Comparison of ENCODE assay signal across 26 mouse cellular contexts in the genomic region with DNA sequence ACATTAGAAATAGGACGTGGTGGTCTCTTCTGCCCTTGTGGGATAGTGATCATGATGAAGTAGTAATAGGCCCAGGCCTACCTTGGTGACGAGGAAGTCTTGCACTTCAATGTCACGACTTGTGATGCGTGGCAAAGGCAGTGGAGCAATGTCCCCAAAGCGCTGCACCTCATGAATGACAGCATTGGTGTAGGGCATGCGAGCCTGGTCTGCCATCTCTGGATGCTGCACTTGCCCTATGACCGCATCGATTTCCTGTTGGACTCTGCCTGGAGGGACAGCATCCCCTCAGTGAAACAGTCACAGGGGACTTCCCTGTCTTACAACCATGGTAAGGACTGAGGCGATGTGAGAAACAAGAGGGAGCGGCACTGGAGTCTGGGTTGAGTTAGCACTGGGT. TPM values are rescaled to one million over a fixed set of nuclear protein-coding genes. Genes with fewer than 3 reads are reported as not detected.
"Had no signal": no experiment of that assay in that cellular context is flagged by ENCODE, and none has a peak within 500 bp of the region (broad histone marks: within the 10 kb centered on the region; RNA-seq: fewer than 3 reads in every experiment).

No protein-coding gene starts in this region.

RNA-seq across cellular contexts. Expression of a gene that starts 3.9 kb away (rescaled TPM):
- polyA plus RNA-seq: heart, embryonic 11.5 days; heart, embryonic 12.5 days; heart, embryonic 13.5 days; heart, embryonic 14.5 days; heart, embryonic 15.5 days; heart, embryonic 16.5 days; heart, postnatal 0 days; hindbrain, embryonic 10.5 days; hindbrain, embryonic 11.5 days; hindbrain, embryonic 12.5 days; hindbrain, embryonic 13.5 days; hindbrain, embryonic 14.5 days; hindbrain, embryonic 15.5 days; hindbrain, embryonic 16.5 days; hindbrain, postnatal 0 days; inflammation-experienced regulatory T-cells, adult 6 months; intestine, embryonic 14.5 days; intestine, embryonic 15.5 days; intestine, embryonic 16.5 days; intestine, postnatal 0 days; kidney, adult 2 months; kidney, embryonic 14.5 days; kidney, embryonic 15.5 days; kidney, embryonic 16.5 days; kidney, postnatal 0 days; large intestine, adult 2 months had no signal

RNA-seq across cellular contexts. Expression of a gene that starts 17.1 kb away (rescaled TPM):
- polyA plus RNA-seq: heart, embryonic 14.5 days; heart, embryonic 15.5 days; heart, postnatal 0 days; hindbrain, embryonic 10.5 days; hindbrain, embryonic 11.5 days; hindbrain, embryonic 12.5 days; hindbrain, embryonic 13.5 days; hindbrain, embryonic 14.5 days; hindbrain, embryonic 16.5 days; hindbrain, postnatal 0 days; inflammation-experienced regulatory T-cells, adult 6 months; intestine, embryonic 14.5 days; kidney, embryonic 14.5 days had no signal

RNA-seq across cellular contexts. Expression of a gene that starts 43.3 kb away (rescaled TPM):
- polyA plus RNA-seq: heart, embryonic 11.5 days; heart, embryonic 12.5 days; heart, embryonic 13.5 days; heart, embryonic 14.5 days; heart, embryonic 15.5 days; heart, embryonic 16.5 days; heart, postnatal 0 days; hindbrain, embryonic 10.5 days; hindbrain, embryonic 11.5 days; hindbrain, embryonic 12.5 days; hindbrain, embryonic 13.5 days; hindbrain, embryonic 14.5 days; hindbrain, embryonic 15.5 days; hindbrain, embryonic 16.5 days; hindbrain, postnatal 0 days; inflammation-experienced regulatory T-cells, adult 6 months; intestine, embryonic 14.5 days; intestine, postnatal 0 days; kidney, postnatal 0 days had no signal
